Mouse (Mus musculus): ENCODE results near the gene Mbnl3. TPM values are rescaled to one million over a fixed set of nuclear protein-coding genes. Genes with fewer than 3 reads are reported as not detected.

Gene Mbnl3
- 14.7 and 15.3 TPM in 2 replicates for total RNA-seq (2017)

- no peak for ATAC-seq (ENCODE audit: extremely low read depth, insufficient number of reproducible peaks, low FRiP score, poor library complexity, severe bottlenecking)
These were observed at the start of gene Mbnl3 for GRCm38 (mm10) chrX:51206432-51206831. Mbnl3 (minus strand) TSS chrX:51206532.

DNA sequence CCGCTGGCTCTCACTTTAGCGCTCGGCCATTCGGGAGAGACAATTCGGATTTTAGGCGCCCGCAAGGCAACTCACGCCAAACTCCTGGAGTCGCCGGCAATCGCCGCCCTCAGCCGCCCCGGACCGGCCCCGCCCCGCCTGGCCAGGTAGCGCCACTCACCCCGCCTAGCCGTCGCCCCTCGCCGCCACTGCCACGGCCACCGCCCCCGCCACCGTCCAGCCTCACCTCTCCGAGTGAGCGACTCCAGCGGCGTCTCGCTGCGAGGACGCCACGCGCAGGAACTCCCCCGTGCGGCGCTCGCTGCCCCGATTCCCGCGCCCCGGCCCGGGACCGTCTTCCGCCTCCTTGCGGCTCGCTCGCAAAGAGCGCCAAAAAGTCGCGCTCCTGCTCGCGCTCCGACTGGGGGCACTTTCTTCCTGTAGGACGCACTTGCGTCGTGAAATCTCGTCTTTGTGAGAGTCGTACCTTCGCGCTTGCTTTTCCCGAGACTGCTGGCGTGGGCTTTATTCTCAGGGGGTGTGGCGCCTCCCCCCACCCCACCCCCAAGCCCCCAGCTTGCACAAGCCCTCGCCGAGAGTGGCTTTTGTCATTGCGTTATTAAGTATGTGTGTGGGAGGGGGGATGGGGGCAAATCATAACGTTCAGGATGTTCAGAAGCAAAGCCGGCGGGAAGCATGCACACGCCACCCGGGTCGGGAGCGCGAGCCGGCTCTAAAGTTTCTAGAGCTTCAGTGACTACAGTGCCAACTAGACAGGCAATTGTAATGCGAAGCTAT lies 596 bp downstream of the Mbnl3 start:
- peak; percentile 45; the same call in 1 of the 2 replicates for ATAC-seq (ENCODE audit: extremely low read depth, insufficient number of reproducible peaks, low FRiP score, poor library complexity, severe bottlenecking)

- ATAC-seq (ENCODE audit: extremely low read depth, insufficient number of reproducible peaks, low FRiP score, poor library complexity, severe bottlenecking): peak; percentile 89
These were observed 1.4 kb downstream of the Mbnl3 start for GRCm38 (mm10) chrX:51204626-51205547.

DNA sequence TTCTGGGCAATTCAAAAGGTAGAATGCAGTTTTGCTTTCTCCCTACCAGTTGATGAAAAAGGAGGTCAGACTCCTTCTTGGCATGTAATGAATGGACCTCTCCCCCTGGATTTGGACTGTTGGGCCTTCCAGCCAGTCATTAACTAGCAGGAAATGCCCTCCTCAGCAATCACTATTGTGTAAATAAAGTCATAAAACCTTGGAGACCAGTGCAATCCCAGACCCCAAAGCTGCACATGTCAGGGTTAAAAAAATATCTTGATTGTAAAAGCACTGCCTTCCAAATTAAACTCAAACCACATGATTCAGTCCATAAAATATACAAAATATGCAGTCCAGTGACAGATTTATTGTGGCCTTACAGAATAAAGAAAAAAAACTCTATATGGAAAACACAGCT lies 9.3 kb downstream of the Mbnl3 start:
- ATAC-seq (ENCODE audit: extremely low read depth, insufficient number of reproducible peaks, low FRiP score, poor library complexity, severe bottlenecking): no peak

- ATAC-seq (ENCODE audit: extremely low read depth, insufficient number of reproducible peaks, low FRiP score, poor library complexity, severe bottlenecking): no peak
These were observed 34.4 kb downstream of the Mbnl3 start for GRCm38 (mm10) chrX:51171914-51172313.

DNA sequence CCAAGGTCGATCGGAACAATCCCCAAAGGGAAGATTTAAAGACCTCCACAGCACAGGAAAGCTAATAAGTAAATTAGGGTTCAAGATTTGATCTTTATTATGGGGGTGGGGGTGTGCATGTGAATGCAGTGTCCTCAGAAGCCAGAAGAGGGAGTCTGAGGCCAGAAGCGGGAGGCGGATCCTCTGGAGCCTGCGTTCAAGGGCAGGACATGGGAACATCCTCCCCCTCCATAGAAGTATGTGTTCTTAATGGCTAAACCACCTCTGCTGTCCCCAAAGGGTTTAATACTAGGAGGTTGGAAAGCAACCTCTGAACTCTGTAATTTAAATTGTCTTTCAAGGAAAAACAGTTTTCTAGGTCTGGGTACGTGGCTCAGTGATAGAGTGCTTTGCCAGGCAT lies 34.9 kb downstream of the Mbnl3 start:
- no peak for ATAC-seq (ENCODE audit: extremely low read depth, insufficient number of reproducible peaks, low FRiP score, poor library complexity, severe bottlenecking)

DNA sequence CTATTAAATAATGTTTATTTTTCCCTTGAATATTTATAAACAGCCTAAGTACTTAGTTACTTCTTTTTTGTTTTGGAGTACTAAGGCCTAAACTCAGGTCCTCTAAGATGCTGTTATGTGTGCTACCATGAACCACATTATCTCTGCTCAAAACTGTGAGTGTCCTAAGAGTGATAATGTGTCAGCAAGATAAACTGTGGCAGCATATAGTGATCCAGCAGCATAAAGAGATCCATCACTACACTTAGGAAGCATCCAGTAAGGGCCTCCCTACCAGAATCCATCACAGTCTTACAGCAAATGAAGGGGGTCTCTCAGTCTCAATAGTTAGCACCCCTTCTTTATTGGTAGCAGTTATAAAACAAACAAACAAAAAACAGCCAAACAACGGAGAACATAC lies 35.9 kb downstream of the Mbnl3 start:
- no peak for ATAC-seq (ENCODE audit: extremely low read depth, insufficient number of reproducible peaks, low FRiP score, poor library complexity, severe bottlenecking)

GRCm38 (mm10) chrX:51169476-51170045 lies 36.8 kb downstream of the Mbnl3 start:
- no peak for ATAC-seq (ENCODE audit: extremely low read depth, insufficient number of reproducible peaks, low FRiP score, poor library complexity, severe bottlenecking)

GRCm38 (mm10) chrX:51167976-51168375 lies 38.4 kb downstream of the Mbnl3 start:
- no peak for ATAC-seq (ENCODE audit: extremely low read depth, insufficient number of reproducible peaks, low FRiP score, poor library complexity, severe bottlenecking)

DNA sequence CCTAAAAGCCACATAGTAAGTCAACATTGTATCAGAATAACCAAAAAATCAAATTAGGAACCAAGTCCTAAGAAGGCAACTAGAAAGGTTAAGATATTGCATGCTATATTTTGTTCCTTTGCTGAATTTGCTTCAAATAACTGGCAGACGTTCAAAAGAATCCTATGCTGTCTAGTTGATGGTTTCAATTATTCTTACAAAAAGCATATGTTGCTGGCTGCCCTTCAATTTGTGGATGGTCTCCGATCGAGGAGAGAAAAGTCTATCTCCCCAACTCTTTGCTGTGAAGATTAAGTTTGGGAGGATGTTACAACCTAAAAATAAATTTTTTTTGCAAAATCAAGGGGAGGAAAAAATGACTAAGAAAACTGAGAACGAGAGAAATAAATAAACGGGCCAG lies 41.6 kb downstream of the Mbnl3 start:
- ATAC-seq (ENCODE audit: extremely low read depth, insufficient number of reproducible peaks, low FRiP score, poor library complexity, severe bottlenecking): no peak

GRCm38 (mm10) chrX:51148436-51148835 lies 57.9 kb downstream of the Mbnl3 start:
- no peak for ATAC-seq (ENCODE audit: extremely low read depth, insufficient number of reproducible peaks, low FRiP score, poor library complexity, severe bottlenecking)

DNA sequence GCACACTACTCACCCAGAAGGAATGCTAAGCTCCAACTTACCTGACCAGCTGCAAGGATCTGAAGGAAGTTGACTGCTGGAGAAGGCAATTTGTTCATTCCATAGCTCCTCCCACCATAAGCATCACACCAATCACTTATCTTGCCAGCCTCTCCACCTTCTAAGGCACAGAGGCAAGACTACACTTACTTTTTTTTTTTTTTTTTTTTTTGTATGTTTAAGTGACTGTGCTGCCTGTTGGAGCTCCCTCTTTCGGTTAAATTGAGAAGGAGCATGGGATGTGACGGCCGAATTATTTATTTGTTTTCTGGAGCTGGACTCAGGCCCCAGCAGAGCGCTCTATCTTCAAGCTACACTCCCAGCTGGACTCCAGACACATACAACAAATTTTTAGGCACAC lies 60.0 kb downstream of the Mbnl3 start:
- ATAC-seq (ENCODE audit: extremely low read depth, insufficient number of reproducible peaks, low FRiP score, poor library complexity, severe bottlenecking): no peak

DNA sequence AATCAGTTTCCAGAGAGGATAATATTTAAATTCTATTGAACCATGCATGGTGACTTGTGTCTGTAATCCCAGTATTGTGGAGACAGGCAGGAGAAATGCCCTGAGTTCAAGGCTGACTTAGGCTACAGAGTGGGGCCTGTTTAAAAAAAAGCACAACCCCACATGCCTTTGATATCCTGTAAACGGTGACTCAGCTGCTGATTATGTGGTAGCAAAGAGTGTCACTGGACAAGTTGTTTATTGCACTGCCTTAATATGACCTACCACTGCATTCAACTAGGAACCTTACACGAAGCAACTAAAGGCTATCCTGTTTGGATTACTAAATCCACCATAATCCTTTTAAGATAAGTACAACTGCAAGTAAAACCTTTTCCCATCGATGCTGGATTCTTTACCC lies 66.3 kb downstream of the Mbnl3 start:
- no peak for ATAC-seq (ENCODE audit: extremely low read depth, insufficient number of reproducible peaks, low FRiP score, poor library complexity, severe bottlenecking)

DNA sequence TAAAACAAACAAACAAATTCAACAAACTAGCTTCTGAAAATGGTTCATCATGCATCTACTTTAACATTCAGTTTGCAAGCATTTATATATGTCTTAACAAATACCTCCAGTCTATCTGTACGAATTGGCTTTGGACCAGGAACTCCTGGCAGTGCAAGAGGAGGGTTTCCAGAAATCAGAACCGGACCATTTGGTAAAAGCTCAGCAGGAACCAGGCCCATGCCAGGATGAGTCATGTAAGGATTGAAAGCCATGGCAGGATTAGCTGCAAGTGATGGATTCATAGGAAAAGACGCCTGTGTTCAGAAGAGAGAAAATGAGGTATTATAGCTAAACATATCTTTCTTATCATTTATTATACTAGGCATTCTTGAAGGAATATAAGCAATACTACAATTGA lies 75.0 kb downstream of the Mbnl3 start:
- no peak for ATAC-seq (ENCODE audit: extremely low read depth, insufficient number of reproducible peaks, low FRiP score, poor library complexity, severe bottlenecking)

- no peak for ATAC-seq (ENCODE audit: extremely low read depth, insufficient number of reproducible peaks, low FRiP score, poor library complexity, severe bottlenecking)
These were observed 103.6 kb downstream of the Mbnl3 start for GRCm38 (mm10) chrX:51102748-51103147.

- ATAC-seq (ENCODE audit: extremely low read depth, insufficient number of reproducible peaks, low FRiP score, poor library complexity, severe bottlenecking): peak; percentile 48; the same call in 1 of the 2 replicates
These were observed 121.4 kb downstream of the Mbnl3 start for GRCm38 (mm10) chrX:51084972-51085371.

- ATAC-seq (ENCODE audit: extremely low read depth, insufficient number of reproducible peaks, low FRiP score, poor library complexity, severe bottlenecking): no peak
These were observed 122.1 kb downstream of the Mbnl3 start for GRCm38 (mm10) chrX:51084211-51084610.

DNA sequence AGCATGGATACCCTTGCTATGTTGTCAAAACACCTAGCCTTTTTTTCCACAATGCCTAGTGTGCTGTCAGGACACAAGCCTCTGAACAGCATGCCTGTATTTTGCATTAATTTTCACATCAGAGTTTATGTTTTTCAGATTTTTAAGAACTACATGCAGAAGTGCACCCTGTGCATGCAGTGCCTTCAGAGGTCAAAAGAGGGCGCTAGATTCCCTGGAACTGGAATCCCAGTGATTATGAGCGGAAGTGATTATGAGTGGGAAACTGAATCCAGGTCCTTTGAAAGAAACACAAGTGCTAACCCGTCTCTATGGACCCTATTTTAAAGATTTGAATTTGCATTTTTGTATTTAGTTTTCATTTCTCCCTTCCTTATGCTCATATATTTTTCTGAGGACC lies 129.6 kb downstream of the Mbnl3 start:
- peak; percentile 58; the same call in 1 of the 2 replicates for ATAC-seq (ENCODE audit: extremely low read depth, insufficient number of reproducible peaks, low FRiP score, poor library complexity, severe bottlenecking)
